Mouse (Mus musculus): Measurements from ENCODE around the gene Vps13d. TPM values are rescaled to one million over a fixed set of nuclear protein-coding genes. Genes with fewer than 3 reads are reported as not detected.
A peak's percentile ranks its signal among the peaks of the same experiment; 100 is the strongest.

Vps13d gene
- polyA plus RNA-seq, 1 experiment from 2014 or later, result 9.2 TPM

- H3K36me3 ChIP-seq (ENCODE audit: control insufficient read depth, insufficient read depth), result no peaks in the 10 kb centered on the region
- no peaks in the 10 kb centered on the region for H3K27me3 ChIP-seq (replicated peaks; ENCODE audit: control insufficient read depth, insufficient read depth, low read length)
- no peak overlapping the region for H3K4me3 ChIP-seq (replicated peaks; ENCODE audit: low read length)
- 77% methylated on average over 6 of the region's 6 CpGs for WGBS
- no peaks in the 10 kb centered on the region for H3K9me3 ChIP-seq (ENCODE audit: control insufficient read depth, low read length)
- H3K4me1 ChIP-seq (replicated peaks; ENCODE audit: control insufficient read depth, insufficient read depth, low read length), result peaks cover 2% of the 10 kb centered on the region; the same call in 1 of the 2 replicates
- H3K4me2 ChIP-seq (ENCODE audit: low read length), result no peak overlapping the region
- ATAC-seq, result no peak
- no peak overlapping the region for H3K9ac ChIP-seq (replicated peaks; ENCODE audit: low read depth, low read length)
- no peak overlapping the region for H3K27ac ChIP-seq (ENCODE audit: low read length)
Measured at GRCm38 (mm10) chr4:144947738-144948390, 246.9 kb downstream of the Vps13d start.

GRCm38 (mm10) chr4:144943273-144943672 is 251.5 kb downstream of the Vps13d start:
- H3K9me3 ChIP-seq (ENCODE audit: control insufficient read depth, low read length), result no peaks in the 10 kb centered on the region
- H3K27me3 ChIP-seq (replicated peaks; ENCODE audit: control insufficient read depth, insufficient read depth, low read length), result no peaks in the 10 kb centered on the region
- H3K27ac ChIP-seq (ENCODE audit: low read length), result no peak overlapping the region
- H3K4me2 ChIP-seq (ENCODE audit: low read length), result no peak overlapping the region
- no peaks in the 10 kb centered on the region for H3K36me3 ChIP-seq (ENCODE audit: control insufficient read depth, insufficient read depth)
- ATAC-seq, result no peak
- no peak overlapping the region for H3K9ac ChIP-seq (replicated peaks; ENCODE audit: low read depth, low read length)
- no peak overlapping the region for H3K4me3 ChIP-seq (replicated peaks; ENCODE audit: low read length)
- H3K4me1 ChIP-seq (replicated peaks; ENCODE audit: control insufficient read depth, insufficient read depth, low read length), result no peaks in the 10 kb centered on the region
- WGBS, result 94% methylated on average over 5 of the region's 5 CpGs

GRCm38 (mm10) chr4:144942433-144942832 is 252.4 kb downstream of the Vps13d start:
- H3K4me3 ChIP-seq (replicated peaks; ENCODE audit: low read length), result no peak overlapping the region
- WGBS, result 96% methylated on average over 3 of the region's 3 CpGs
- H3K27ac ChIP-seq (ENCODE audit: low read length), result no peak overlapping the region
- no peaks in the 10 kb centered on the region for H3K36me3 ChIP-seq (ENCODE audit: control insufficient read depth, insufficient read depth)
- no peak for ATAC-seq
- no peak overlapping the region for H3K9ac ChIP-seq (replicated peaks; ENCODE audit: low read depth, low read length)
- H3K4me1 ChIP-seq (replicated peaks; ENCODE audit: control insufficient read depth, insufficient read depth, low read length), result no peaks in the 10 kb centered on the region
- H3K9me3 ChIP-seq (ENCODE audit: control insufficient read depth, low read length), result no peaks in the 10 kb centered on the region
- no peak overlapping the region for H3K4me2 ChIP-seq (ENCODE audit: low read length)
- H3K27me3 ChIP-seq (replicated peaks; ENCODE audit: control insufficient read depth, insufficient read depth, low read length), result no peaks in the 10 kb centered on the region

- no peak overlapping the region for H3K27ac ChIP-seq (ENCODE audit: low read length)
- H3K4me3 ChIP-seq (replicated peaks; ENCODE audit: low read length), result no peak overlapping the region
- H3K27me3 ChIP-seq (replicated peaks; ENCODE audit: control insufficient read depth, insufficient read depth, low read length), result no peaks in the 10 kb centered on the region
- H3K4me1 ChIP-seq (replicated peaks; ENCODE audit: control insufficient read depth, insufficient read depth, low read length), result 0 out of 2 replicates have a peak, but pooled peaks cover 2% of the 10 kb centered on the region
- WGBS, result 89% methylated on average over 13 of the region's 13 CpGs
- no peak for ATAC-seq
- no peak overlapping the region for H3K9ac ChIP-seq (replicated peaks; ENCODE audit: low read depth, low read length)
- H3K36me3 ChIP-seq (ENCODE audit: control insufficient read depth, insufficient read depth), result no peaks in the 10 kb centered on the region
- no peak overlapping the region for H3K4me2 ChIP-seq (ENCODE audit: low read length)
- H3K9me3 ChIP-seq (ENCODE audit: control insufficient read depth, low read length), result no peaks in the 10 kb centered on the region
Measured at GRCm38 (mm10) chr4:144940796-144941462, 253.9 kb downstream of the Vps13d start.

- WGBS, result 87% methylated on average over 4 of the region's 4 CpGs
- no peak overlapping the region for H3K4me3 ChIP-seq (replicated peaks; ENCODE audit: low read length)
- no peaks in the 10 kb centered on the region for H3K9me3 ChIP-seq (ENCODE audit: control insufficient read depth, low read length)
- no peaks in the 10 kb centered on the region for H3K36me3 ChIP-seq (ENCODE audit: control insufficient read depth, insufficient read depth)
- 0 out of 2 replicates have a peak, but pooled peaks cover 2% of the 10 kb centered on the region for H3K4me1 ChIP-seq (replicated peaks; ENCODE audit: control insufficient read depth, insufficient read depth, low read length)
- no peak overlapping the region for H3K4me2 ChIP-seq (ENCODE audit: low read length)
- no peak overlapping the region for H3K9ac ChIP-seq (replicated peaks; ENCODE audit: low read depth, low read length)
- no peak overlapping the region for H3K27ac ChIP-seq (ENCODE audit: low read length)
- no peaks in the 10 kb centered on the region for H3K27me3 ChIP-seq (replicated peaks; ENCODE audit: control insufficient read depth, insufficient read depth, low read length)
- ATAC-seq, result no peak
Measured at GRCm38 (mm10) chr4:144939847-144940411, 254.9 kb downstream of the Vps13d start.

GRCm38 (mm10) chr4:144936563-144937154 is 258.1 kb downstream of the Vps13d start:
- peak; percentile 96 for ATAC-seq
- 52% methylated on average over 3 of the region's 3 CpGs for WGBS
- Histone ChIP-seq H3K4me1 (replicated peaks; ENCODE audit: control insufficient read depth, insufficient read depth, low read length) (0 out of 2 replicates have a peak, but pooled peaks cover 2% of the 10 kb centered on the region), H3K9ac (replicated peaks; ENCODE audit: low read depth, low read length) (no peak overlapping the region), H3K9me3 (ENCODE audit: control insufficient read depth, low read length) (no peaks in the 10 kb centered on the region), H3K4me3 (replicated peaks; ENCODE audit: low read length) (no peak overlapping the region), H3K27me3 (replicated peaks; ENCODE audit: control insufficient read depth, insufficient read depth, low read length) (no peaks in the 10 kb centered on the region), H3K27ac (ENCODE audit: low read length) (no peak overlapping the region), H3K36me3 (ENCODE audit: control insufficient read depth, insufficient read depth) (no peaks in the 10 kb centered on the region), H3K4me2 (ENCODE audit: low read length) (no peak overlapping the region)

GRCm38 (mm10) chr4:144934501-144934900 is 260.3 kb downstream of the Vps13d start:
- no peaks in the 10 kb centered on the region for H3K27me3 ChIP-seq (replicated peaks; ENCODE audit: control insufficient read depth, insufficient read depth, low read length)
- 0 out of 2 replicates have a peak, but pooled peaks cover 5% of the 10 kb centered on the region for H3K4me1 ChIP-seq (replicated peaks; ENCODE audit: control insufficient read depth, insufficient read depth, low read length)
- no peak overlapping the region for H3K9ac ChIP-seq (replicated peaks; ENCODE audit: low read depth, low read length)
- no peaks in the 10 kb centered on the region for H3K36me3 ChIP-seq (ENCODE audit: control insufficient read depth, insufficient read depth)
- H3K4me3 ChIP-seq (replicated peaks; ENCODE audit: low read length), result no peak overlapping the region
- 4% methylated on average over 1 of the region's 1 CpGs for WGBS
- no peaks in the 10 kb centered on the region for H3K9me3 ChIP-seq (ENCODE audit: control insufficient read depth, low read length)
- no peak overlapping the region for H3K27ac ChIP-seq (ENCODE audit: low read length)
- no peak overlapping the region for H3K4me2 ChIP-seq (ENCODE audit: low read length)
- no peak for ATAC-seq

- Histone ChIP-seq H3K4me2 (ENCODE audit: low read length) (no peak overlapping the region), H3K36me3 (ENCODE audit: control insufficient read depth, insufficient read depth) (no peaks in the 10 kb centered on the region), H3K9ac (replicated peaks; ENCODE audit: low read depth, low read length) (no peak overlapping the region), H3K9me3 (ENCODE audit: control insufficient read depth, low read length) (no peaks in the 10 kb centered on the region), H3K4me1 (replicated peaks; ENCODE audit: control insufficient read depth, insufficient read depth, low read length) (0 out of 2 replicates have a peak, but pooled peaks cover 3% of the 10 kb centered on the region), H3K27me3 (replicated peaks; ENCODE audit: control insufficient read depth, insufficient read depth, low read length) (no peaks in the 10 kb centered on the region), H3K27ac (ENCODE audit: low read length) (no peak overlapping the region), H3K4me3 (replicated peaks; ENCODE audit: low read length) (no peak overlapping the region)
- WGBS, result 96% methylated on average over 7 of the region's 7 CpGs
- ATAC-seq, result no peak
Measured at GRCm38 (mm10) chr4:144931167-144931566, 263.6 kb downstream of the Vps13d start.

GRCm38 (mm10) chr4:144930366-144930765 is 264.4 kb downstream of the Vps13d start:
- no peak overlapping the region for H3K4me3 ChIP-seq (replicated peaks; ENCODE audit: low read length)
- H3K27ac ChIP-seq (ENCODE audit: low read length), result no peak overlapping the region
- 34% methylated on average over 10 of the region's 10 CpGs for WGBS
- no peaks in the 10 kb centered on the region for H3K9me3 ChIP-seq (ENCODE audit: control insufficient read depth, low read length)
- H3K9ac ChIP-seq (replicated peaks; ENCODE audit: low read depth, low read length), result no peak overlapping the region
- H3K36me3 ChIP-seq (ENCODE audit: control insufficient read depth, insufficient read depth), result no peaks in the 10 kb centered on the region
- 0 out of 2 replicates have a peak, but pooled peaks cover 3% of the 10 kb centered on the region for H3K4me1 ChIP-seq (replicated peaks; ENCODE audit: control insufficient read depth, insufficient read depth, low read length)
- no peaks in the 10 kb centered on the region for H3K27me3 ChIP-seq (replicated peaks; ENCODE audit: control insufficient read depth, insufficient read depth, low read length)
- ATAC-seq, result peak; percentile 69
- H3K4me2 ChIP-seq (ENCODE audit: low read length), result no peak overlapping the region

Data from forebrain, embryonic 16.5 days (tissue).